Comparison of ENCODE assay signal across 12 mouse cellular contexts in the genomic region with DNA sequence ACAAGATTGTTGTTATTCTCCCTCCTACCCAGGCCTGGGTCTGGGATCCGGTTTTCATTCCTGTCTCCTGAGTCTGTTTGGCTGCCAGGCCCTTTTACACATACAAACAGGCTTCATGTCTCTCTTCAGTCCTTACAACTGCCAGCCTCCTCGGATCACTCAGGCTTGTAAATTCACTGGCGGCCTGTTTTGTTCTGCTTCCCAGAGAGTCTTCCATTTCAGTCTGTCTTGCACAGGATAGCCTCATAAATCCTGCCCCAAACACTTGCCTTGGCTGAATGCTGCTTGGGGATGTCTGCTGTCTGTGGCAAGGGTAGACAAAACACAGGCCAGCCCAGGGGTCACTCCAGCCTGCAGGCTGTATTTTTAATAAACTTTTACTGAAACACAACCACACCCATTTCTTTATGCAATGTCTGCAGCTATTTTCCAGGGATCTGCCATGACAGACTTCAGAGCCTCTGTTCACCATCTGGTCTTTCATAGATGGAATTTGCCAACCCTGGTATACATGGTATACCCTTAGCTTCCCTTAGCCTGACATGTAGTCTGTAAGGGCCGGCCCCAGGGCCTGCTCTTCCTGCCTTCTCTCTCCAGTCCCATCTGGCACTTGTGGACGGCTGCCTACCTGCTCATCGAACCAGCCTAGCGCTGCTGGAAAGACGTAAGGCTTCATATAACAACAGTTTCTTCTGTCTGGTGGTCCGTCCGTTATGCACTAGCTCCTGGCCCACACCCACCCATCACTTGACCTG.
DNase-seq lines count a peak whose midpoint lies in the region; ATAC-seq and TF ChIP-seq lines count a peak whose summit lies in the region.
"Had no signal": no experiment of that assay in that cellular context is flagged by ENCODE, and none has a peak within 500 bp of the region (broad histone marks: within the 10 kb centered on the region; RNA-seq: fewer than 3 reads in every experiment).

No protein-coding gene starts in this region.

- no peaks in the 10 kb centered on the region for H3K27me3 ChIP-seq in embryonic facial prominence, embryonic 13.5 days
- no peaks in the 10 kb centered on the region for H3K27me3 ChIP-seq in embryonic facial prominence, embryonic 10.5 days (replicated peaks; ENCODE audit: low read depth, poor library complexity, severe bottlenecking)
- no peaks in the 10 kb centered on the region for H3K27me3 ChIP-seq in forebrain, postnatal 0 days (ENCODE audit: insufficient read depth, low read length)
- no peaks in the 10 kb centered on the region for H3K27me3 ChIP-seq in neural tube, embryonic 11.5 days (ENCODE audit: control insufficient read depth, insufficient read depth, low read length)
- H3K27me3 ChIP-seq: liver, embryonic 12.5 days had no signal

- no peak for TF ChIP-seq CTCF in forebrain, postnatal 0 days (IDR thresholded peaks at IDR 0.05; ENCODE audit: low read depth)

- no peak overlapping the region for H3K9ac ChIP-seq in embryonic facial prominence, embryonic 13.5 days
- H3K9ac ChIP-seq in forebrain, postnatal 0 days: no peak overlapping the region
- H3K9ac ChIP-seq in neural tube, embryonic 11.5 days (ENCODE audit: low read length): no peak overlapping the region
- H3K9ac ChIP-seq: liver, embryonic 12.5 days had no signal

- H3K36me3 ChIP-seq in embryonic facial prominence, embryonic 13.5 days: no peaks in the 10 kb centered on the region
- H3K36me3 ChIP-seq in embryonic facial prominence, embryonic 10.5 days (replicated peaks): no peaks in the 10 kb centered on the region
- no peaks in the 10 kb centered on the region for H3K36me3 ChIP-seq in forebrain, postnatal 0 days (ENCODE audit: insufficient read depth)
- no peaks in the 10 kb centered on the region for H3K36me3 ChIP-seq in neural tube, embryonic 11.5 days (ENCODE audit: control insufficient read depth, insufficient read depth, low read length)
- H3K36me3 ChIP-seq: liver, embryonic 12.5 days had no signal

- H3K4me2 ChIP-seq in embryonic facial prominence, embryonic 13.5 days: no peak overlapping the region
- H3K4me2 ChIP-seq in forebrain, postnatal 0 days (ENCODE audit: low read depth): no peak overlapping the region
- H3K4me2 ChIP-seq in neural tube, embryonic 11.5 days (ENCODE audit: low read depth): no peak overlapping the region
- H3K4me2 ChIP-seq: liver, embryonic 12.5 days had no signal

- ATAC-seq in embryonic facial prominence, embryonic 13.5 days (ENCODE audit: insufficient number of reproducible peaks, insufficient read depth, low FRiP score, low TSS enrichment, low read depth): no peak
- peak; percentile 82 for ATAC-seq in forebrain, postnatal 0 days
- ATAC-seq in neural tube, embryonic 11.5 days (ENCODE audit: insufficient read depth, low FRiP score, low TSS enrichment): peak; percentile 80
- ATAC-seq: liver, embryonic 12.5 days had no signal

- no peaks in the 10 kb centered on the region for H3K4me1 ChIP-seq in embryonic facial prominence, embryonic 13.5 days
- peaks cover 6% of the 10 kb centered on the region; the same call in 1 of the 2 replicates for H3K4me1 ChIP-seq in embryonic facial prominence, embryonic 10.5 days
- H3K4me1 ChIP-seq in forebrain, postnatal 0 days (ENCODE audit: insufficient read depth): 0 out of 2 replicates have a peak, but pooled peaks cover 3% of the 10 kb centered on the region
- H3K4me1 ChIP-seq in neural tube, embryonic 11.5 days (ENCODE audit: control insufficient read depth, insufficient read depth, low read length): peaks cover 6% of the 10 kb centered on the region; the same call in 1 of the 2 replicates
- H3K4me1 ChIP-seq: liver, embryonic 12.5 days had no signal

- WGBS in embryonic facial prominence, embryonic 13.5 days: 71% methylated on average over 10 of the region's 10 CpGs
- WGBS in embryonic facial prominence, embryonic 10.5 days: 79% methylated on average over 10 of the region's 10 CpGs
- WGBS in forebrain, postnatal 0 days: 61% methylated on average over 10 of the region's 10 CpGs
- WGBS in neural tube, embryonic 11.5 days: 50% methylated on average over 10 of the region's 10 CpGs

- H3K9me3 ChIP-seq in embryonic facial prominence, embryonic 13.5 days: no peaks in the 10 kb centered on the region
- H3K9me3 ChIP-seq in embryonic facial prominence, embryonic 10.5 days: no peaks in the 10 kb centered on the region
- H3K9me3 ChIP-seq in forebrain, postnatal 0 days (ENCODE audit: low read length): no peaks in the 10 kb centered on the region
- H3K9me3 ChIP-seq in neural tube, embryonic 11.5 days (ENCODE audit: control insufficient read depth, low read length): no peaks in the 10 kb centered on the region

- no peak for DNase-seq in embryonic facial prominence, embryonic 10.5 days (ENCODE audit: low spot score)
- peak; percentile 6 for DNase-seq in kidney, postnatal 4 days
- no peak for DNase-seq in kidney, adult 8-10 months
- peak; percentile 65 for DNase-seq in forebrain, postnatal 0 days
- DNase-seq in neural tube, embryonic 11.5 days (ENCODE audit: low spot score): peak; percentile 16
- no peak for DNase-seq in lung, postnatal 14 days
- DNase-seq in cerebellum, adult 8-10 months: no peak
- DNase-seq: adrenal gland, adult 8-10 months; cerebellum, adult 2 months; kidney, postnatal 14 days had no signal

- H3K4me3 ChIP-seq in embryonic facial prominence, embryonic 13.5 days: no peak overlapping the region
- H3K4me3 ChIP-seq in embryonic facial prominence, embryonic 10.5 days: no peak overlapping the region
- H3K4me3 ChIP-seq in forebrain, postnatal 0 days (ENCODE audit: low read depth, low read length): no peak overlapping the region
- H3K4me3 ChIP-seq in neural tube, embryonic 11.5 days (ENCODE audit: low read depth, low read length): no peak overlapping the region
- H3K4me3 ChIP-seq: liver, embryonic 12.5 days had no signal

- peak overlapping the region; percentile 41 for H3K27ac ChIP-seq in embryonic facial prominence, embryonic 13.5 days
- no peak overlapping the region for H3K27ac ChIP-seq in embryonic facial prominence, embryonic 10.5 days (replicated peaks)
- H3K27ac ChIP-seq in forebrain, postnatal 0 days (ENCODE audit: low read depth, low read length): peak overlapping the region; percentile 22
- H3K27ac ChIP-seq in neural tube, embryonic 11.5 days (ENCODE audit: low read depth, low read length): peak overlapping the region; percentile 56
- H3K27ac ChIP-seq: liver, embryonic 12.5 days had no signal

Comparison
In these comparisons a context has a peak if more than half of its experiments do, and no peak if none do; other contexts are left out.
1. DNase-seq: peak in kidney, postnatal 4 days (2 of 2), forebrain, postnatal 0 days (single experiment) and neural tube, embryonic 11.5 days (single experiment); none in embryonic facial prominence, embryonic 10.5 days (single experiment), kidney, adult 8-10 months (0 of 2), lung, postnatal 14 days (single experiment) and cerebellum, adult 8-10 months (single experiment).